Mouse (Mus musculus): ENCODE results near the gene Scimp. TPM values are rescaled to one million over a fixed set of nuclear protein-coding genes. Genes with fewer than 3 reads are reported as not detected.

Scimp gene
- polyA plus RNA-seq, 1 experiment: 0.10 TPM

GRCm38 (mm10) chr11:70838610-70839009 is 26.2 kb upstream of the Scimp start:
- no peak overlapping the region for H3K4me3 ChIP-seq (replicated peaks; ENCODE audit: insufficient read depth, low read depth, low read length)
- TF ChIP-seq CTCF (IDR thresholded peaks at IDR 0.05; ENCODE audit: borderline replicate concordance, insufficient read depth, low read depth, low read length) (no peak), POLR2A (IDR thresholded peaks at IDR 0.05; ENCODE audit: borderline replicate concordance, insufficient read depth, low read length) (no peak)
- no peaks in the 10 kb centered on the region for H3K27me3 ChIP-seq (ENCODE audit: control insufficient read depth, insufficient read depth, low read length)
- DNase-seq: no peak
- H3K4me1 ChIP-seq (ENCODE audit: control insufficient read depth, insufficient read depth, low read length): no peaks in the 10 kb centered on the region
- no peak overlapping the region for H3K27ac ChIP-seq (ENCODE audit: insufficient read depth, low read length)
- WGBS: 51% methylated on average over 2 of the region's 2 CpGs

- Histone ChIP-seq H3K4me1 (ENCODE audit: control insufficient read depth, insufficient read depth, low read length) (no peaks in the 10 kb centered on the region), H3K27ac (ENCODE audit: insufficient read depth, low read length) (no peak overlapping the region), H3K27me3 (ENCODE audit: control insufficient read depth, insufficient read depth, low read length) (no peaks in the 10 kb centered on the region), H3K4me3 (replicated peaks; ENCODE audit: insufficient read depth, low read depth, low read length) (no peak overlapping the region)
- DNase-seq: no peak
- WGBS: 92% methylated on average over 3 of the region's 3 CpGs
- TF ChIP-seq CTCF (IDR thresholded peaks at IDR 0.05; ENCODE audit: borderline replicate concordance, insufficient read depth, low read depth, low read length) (no peak), POLR2A (IDR thresholded peaks at IDR 0.05; ENCODE audit: borderline replicate concordance, insufficient read depth, low read length) (no peak)
These were observed 24.6 kb upstream of the Scimp start for GRCm38 (mm10) chr11:70837031-70837430.

GRCm38 (mm10) chr11:70835381-70835831 is 23.0 kb upstream of the Scimp start:
- DNase-seq: no peak
- Histone ChIP-seq H3K27ac (ENCODE audit: insufficient read depth, low read length) (no peak overlapping the region), H3K27me3 (ENCODE audit: control insufficient read depth, insufficient read depth, low read length) (no peaks in the 10 kb centered on the region), H3K4me1 (ENCODE audit: control insufficient read depth, insufficient read depth, low read length) (no peaks in the 10 kb centered on the region), H3K4me3 (replicated peaks; ENCODE audit: insufficient read depth, low read depth, low read length) (no peak overlapping the region)
- WGBS: 70% methylated on average over 6 of the region's 6 CpGs
- TF ChIP-seq CTCF (IDR thresholded peaks at IDR 0.05; ENCODE audit: borderline replicate concordance, insufficient read depth, low read depth, low read length) (no peak), POLR2A (IDR thresholded peaks at IDR 0.05; ENCODE audit: borderline replicate concordance, insufficient read depth, low read length) (no peak)

- WGBS: 46% methylated on average over 3 of the region's 3 CpGs
- Histone ChIP-seq H3K27ac (ENCODE audit: insufficient read depth, low read length) (no peak overlapping the region), H3K27me3 (ENCODE audit: control insufficient read depth, insufficient read depth, low read length) (no peaks in the 10 kb centered on the region), H3K4me1 (ENCODE audit: control insufficient read depth, insufficient read depth, low read length) (no peaks in the 10 kb centered on the region), H3K4me3 (replicated peaks; ENCODE audit: insufficient read depth, low read depth, low read length) (no peak overlapping the region)
- no peak for DNase-seq
- TF ChIP-seq POLR2A (IDR thresholded peaks at IDR 0.05; ENCODE audit: borderline replicate concordance, insufficient read depth, low read length) (no peak), CTCF (IDR thresholded peaks at IDR 0.05; ENCODE audit: borderline replicate concordance, insufficient read depth, low read depth, low read length) (no peak)
These were observed 21.4 kb upstream of the Scimp start for GRCm38 (mm10) chr11:70833831-70834230.

GRCm38 (mm10) chr11:70833408-70833807 is 21.0 kb upstream of the Scimp start:
- Histone ChIP-seq H3K27me3 (ENCODE audit: control insufficient read depth, insufficient read depth, low read length) (no peaks in the 10 kb centered on the region), H3K4me1 (ENCODE audit: control insufficient read depth, insufficient read depth, low read length) (no peaks in the 10 kb centered on the region), H3K4me3 (replicated peaks; ENCODE audit: insufficient read depth, low read depth, low read length) (no peak overlapping the region), H3K27ac (ENCODE audit: insufficient read depth, low read length) (no peak overlapping the region)
- no peak for TF ChIP-seq POLR2A (IDR thresholded peaks at IDR 0.05; ENCODE audit: borderline replicate concordance, insufficient read depth, low read length)
- DNase-seq: no peak

- 33% methylated on average over 3 of the region's 3 CpGs for WGBS
- no peaks in the 10 kb centered on the region for H3K4me1 ChIP-seq (ENCODE audit: control insufficient read depth, insufficient read depth, low read length)
- no peak overlapping the region for H3K4me3 ChIP-seq (replicated peaks; ENCODE audit: insufficient read depth, low read depth, low read length)
- H3K27me3 ChIP-seq (ENCODE audit: control insufficient read depth, insufficient read depth, low read length): no peaks in the 10 kb centered on the region
- no peak overlapping the region for H3K27ac ChIP-seq (ENCODE audit: insufficient read depth, low read length)
- TF ChIP-seq POLR2A (IDR thresholded peaks at IDR 0.05; ENCODE audit: borderline replicate concordance, insufficient read depth, low read length) (no peak), CTCF (IDR thresholded peaks at IDR 0.05; ENCODE audit: borderline replicate concordance, insufficient read depth, low read depth, low read length) (no peak)
- no peak for DNase-seq
These were observed 18.8 kb upstream of the Scimp start for GRCm38 (mm10) chr11:70831201-70831600.

GRCm38 (mm10) chr11:70828975-70829615 is 16.7 kb upstream of the Scimp start:
- no peak overlapping the region for H3K4me3 ChIP-seq (replicated peaks; ENCODE audit: insufficient read depth, low read depth, low read length)
- 92% methylated on average over 11 of the region's 11 CpGs for WGBS
- DNase-seq: no peak
- TF ChIP-seq POLR2A (IDR thresholded peaks at IDR 0.05; ENCODE audit: borderline replicate concordance, insufficient read depth, low read length) (no peak), CTCF (IDR thresholded peaks at IDR 0.05; ENCODE audit: borderline replicate concordance, insufficient read depth, low read depth, low read length) (no peak)
- no peak overlapping the region for H3K27ac ChIP-seq (ENCODE audit: insufficient read depth, low read length)
- H3K4me1 ChIP-seq (ENCODE audit: control insufficient read depth, insufficient read depth, low read length): no peaks in the 10 kb centered on the region
- no peaks in the 10 kb centered on the region for H3K27me3 ChIP-seq (ENCODE audit: control insufficient read depth, insufficient read depth, low read length)

- Histone ChIP-seq H3K4me1 (ENCODE audit: control insufficient read depth, insufficient read depth, low read length) (no peaks in the 10 kb centered on the region), H3K27me3 (ENCODE audit: control insufficient read depth, insufficient read depth, low read length) (no peaks in the 10 kb centered on the region), H3K4me3 (replicated peaks; ENCODE audit: insufficient read depth, low read depth, low read length) (no peak overlapping the region), H3K27ac (ENCODE audit: insufficient read depth, low read length) (no peak overlapping the region)
- 83% methylated on average over 2 of the region's 2 CpGs for WGBS
- no peak for DNase-seq
- no peak for TF ChIP-seq POLR2A (IDR thresholded peaks at IDR 0.05; ENCODE audit: borderline replicate concordance, insufficient read depth, low read length)
These were observed 13.8 kb upstream of the Scimp start for GRCm38 (mm10) chr11:70826207-70826606.

Data from cerebellum, adult 2 months (tissue).